Mouse (Mus musculus): Measurements from ENCODE around the gene Hspg2. TPM values are rescaled to one million over a fixed set of nuclear protein-coding genes. Genes with fewer than 3 reads are reported as not detected.
"Not testable (repeated sequence)": the region's sequence is repeated elsewhere in the genome, so short reads cannot be mapped to it uniquely, and the experiment has no call there.

Hspg2 gene
- polyA plus RNA-seq (2017; shearing (Covaris generic)): not detected

- peak; percentile 48 for ATAC-seq
Measured at GRCm38 (mm10) chr4:137468260-137469080, at the start of gene Hspg2. TSS of gene Hspg2 (plus strand) at chr4:137468769.

GRCm38 (mm10) chr4:137430502-137430901 is 38.1 kb upstream of the Hspg2 start, which contains the start of gene Cela3b:
TSS of gene Cela3b (minus strand) at chr4:137430540.
- ATAC-seq: no peak

- not testable (repeated sequence) for ATAC-seq
Measured at GRCm38 (mm10) chr4:137432700-137433550, 35.6 kb upstream of the Hspg2 start.

GRCm38 (mm10) chr4:137436979-137437669 is 31.4 kb upstream of the Hspg2 start:
- no peak for ATAC-seq

- no peak for ATAC-seq
Measured at GRCm38 (mm10) chr4:137438842-137439241, 29.7 kb upstream of the Hspg2 start.

- no peak for ATAC-seq
Measured at GRCm38 (mm10) chr4:137441332-137441731, 27.2 kb upstream of the Hspg2 start.

- no peak for ATAC-seq
Measured at GRCm38 (mm10) chr4:137443625-137444024, 24.9 kb upstream of the Hspg2 start.

GRCm38 (mm10) chr4:137445881-137446280 is 22.7 kb upstream of the Hspg2 start:
- no peak for ATAC-seq

- ATAC-seq: no peak
Measured at GRCm38 (mm10) chr4:137447363-137448196, 21.0 kb upstream of the Hspg2 start.

GRCm38 (mm10) chr4:137448197-137448596 is 20.4 kb upstream of the Hspg2 start:
- no peak for ATAC-seq

GRCm38 (mm10) chr4:137448641-137449040 is 19.9 kb upstream of the Hspg2 start:
- no peak for ATAC-seq

GRCm38 (mm10) chr4:137449132-137449531 is 19.4 kb upstream of the Hspg2 start:
- ATAC-seq: no peak

- no peak for ATAC-seq
Measured at GRCm38 (mm10) chr4:137449715-137450114, 18.9 kb upstream of the Hspg2 start.

- no peak for ATAC-seq
Measured at GRCm38 (mm10) chr4:137452190-137452589, 16.4 kb upstream of the Hspg2 start.

GRCm38 (mm10) chr4:137453234-137453767 is 15.3 kb upstream of the Hspg2 start, which contains the start of gene 1700013G24Rik:
TSS of gene 1700013G24Rik (plus strand) at chr4:137453284.
- no peak for ATAC-seq

GRCm38 (mm10) chr4:137454582-137454981 is 14.0 kb upstream of the Hspg2 start:
- ATAC-seq: no peak

GRCm38 (mm10) chr4:137456581-137456980 is 12.0 kb upstream of the Hspg2 start:
- ATAC-seq: no peak

GRCm38 (mm10) chr4:137457292-137457691 is 11.3 kb upstream of the Hspg2 start:
- no peak for ATAC-seq

GRCm38 (mm10) chr4:137458310-137458709 is 10.3 kb upstream of the Hspg2 start:
- ATAC-seq: no peak

GRCm38 (mm10) chr4:137458861-137459260 is 9.7 kb upstream of the Hspg2 start:
- no peak for ATAC-seq

GRCm38 (mm10) chr4:137460676-137461075 is 7.9 kb upstream of the Hspg2 start:
- no peak for ATAC-seq

- ATAC-seq: no peak
Measured at GRCm38 (mm10) chr4:137461217-137461616, 7.4 kb upstream of the Hspg2 start.

Data from inflammation-experienced regulatory T-cells, adult 6 months (primary cell).